Mouse (Mus musculus) heart, adult 18-20 months (tissue): ENCODE measurements around the gene Atg14. TPM values are rescaled to one million over a fixed set of nuclear protein-coding genes. Genes with fewer than 3 reads are reported as not detected.

ENCODE experiments used
- DNase-seq, 2 experiments: peaks; one replicate each; pipeline ENCODE4 v3.0.0; 2021 to 2022; ENCODE audit warnings: mixed read lengths in 1 of 2
- total RNA-seq, 2 experiments: library from RNA; stranded (reverse); gene quantifications; 2 replicates each; pipeline ENCODE4 v1.2.3; 2021

Atg14 gene
- total RNA-seq, 2 experiments from 2014 or later: 9.4 to 10.3 TPM

- DNase-seq: no peak
Observed at GRCm38 (mm10) chr14:47506676-47507075, 63.8 kb downstream of the Atg14 start.

GRCm38 (mm10) chr14:47504036-47504435 lies 66.4 kb downstream of the Atg14 start:
- DNase-seq: peak; percentile 37 to 40

- no peak for DNase-seq
Observed at GRCm38 (mm10) chr14:47498632-47499031, 71.8 kb downstream of the Atg14 start.

GRCm38 (mm10) chr14:47497166-47497565 lies 73.3 kb downstream of the Atg14 start:
- DNase-seq: no peak

GRCm38 (mm10) chr14:47495951-47496350 lies 74.5 kb downstream of the Atg14 start:
- DNase-seq: no peak

GRCm38 (mm10) chr14:47493592-47494361 lies 76.7 kb downstream of the Atg14 start:
- DNase-seq: no peak

Other genes with a start within 250 kb of the Atg14 start
- 1 to 10 TPM; 3.3 to 7.2 TPM for gene Lgals3, start 202.9 kb downstream of the Atg14 start, total RNA-seq
- under 1 TPM; 0.37 to 0.62 TPM for gene Dlgap5, start 152.2 kb downstream of the Atg14 start, total RNA-seq
- 10 to 100 TPM; 11.9 to 12.7 TPM for gene Fbxo34, start 120.2 kb downstream of the Atg14 start, total RNA-seq
- 100 to 1,000 TPM; 188 to 203 TPM for gene Ktn1, start 77.8 kb upstream of the Atg14 start, total RNA-seq